Comparison of ENCODE assay signal across 8 mouse cellular contexts in genomic region chr4:125413833-125414719, GRCm38 (mm10).
DNase-seq lines count a peak whose midpoint lies in the region; ATAC-seq and TF ChIP-seq lines count a peak whose summit lies in the region.

No protein-coding gene starts in this region.

- peak; percentile 45 to 64 for DNase-seq in cerebellum, postnatal 10 days
- no peak for DNase-seq in cerebellum, adult 9-11 months
- peak; percentile 18 for DNase-seq in lung, embryonic 14.5 days
- DNase-seq in lung, postnatal 4 days, result no peak
- DNase-seq in retina, postnatal 1 day, result peak; percentile 39
- no peak for DNase-seq in spleen, adult 12 weeks (ENCODE audit: low spot score)
- DNase-seq in B cell, adult 2 months, result no peak

- no peaks in the 10 kb centered on the region for H3K36me3 ChIP-seq in lung, embryonic 14.5 days (ENCODE audit: insufficient read depth)
- no peaks in the 10 kb centered on the region for H3K36me3 ChIP-seq in hindbrain, embryonic 12.5 days

- no peaks in the 10 kb centered on the region for H3K4me1 ChIP-seq in lung, embryonic 14.5 days (ENCODE audit: insufficient read depth)
- peaks cover 32% of the 10 kb centered on the region for H3K4me1 ChIP-seq in hindbrain, embryonic 12.5 days

- H3K4me2 ChIP-seq in lung, embryonic 14.5 days, result no peak overlapping the region
- no peak overlapping the region for H3K4me2 ChIP-seq in hindbrain, embryonic 12.5 days (replicated peaks)

- 65% methylated on average over 7 of the region's 7 CpGs for WGBS in lung, embryonic 14.5 days
- WGBS in hindbrain, embryonic 12.5 days, result 76% methylated on average over 7 of the region's 7 CpGs

- H3K4me3 ChIP-seq in lung, embryonic 14.5 days (ENCODE audit: low read depth, low read length), result no peak overlapping the region
- no peak overlapping the region for H3K4me3 ChIP-seq in hindbrain, embryonic 12.5 days

- ATAC-seq in lung, embryonic 14.5 days (ENCODE audit: insufficient read depth), result peak; percentile 79; the same call in 1 of the 2 replicates
- ATAC-seq in hindbrain, embryonic 12.5 days (ENCODE audit: low FRiP score), result 0 out of 2 replicates have a peak, but pooled peaks have one; percentile 21

- H3K9me3 ChIP-seq in lung, embryonic 14.5 days (ENCODE audit: low read depth, low read length), result no peaks in the 10 kb centered on the region
- H3K9me3 ChIP-seq in hindbrain, embryonic 12.5 days (replicated peaks), result no peaks in the 10 kb centered on the region

- no peaks in the 10 kb centered on the region for H3K27me3 ChIP-seq in lung, embryonic 14.5 days (ENCODE audit: insufficient read depth, low read length)
- 0 out of 2 replicates have a peak, but pooled peaks cover 6% of the 10 kb centered on the region for H3K27me3 ChIP-seq in hindbrain, embryonic 12.5 days

- H3K9ac ChIP-seq in lung, embryonic 14.5 days, result no peak overlapping the region
- H3K9ac ChIP-seq in hindbrain, embryonic 12.5 days, result no peak overlapping the region

- no peak for TF ChIP-seq CTCF in lung, embryonic 14.5 days (IDR thresholded peaks at IDR 0.05; ENCODE audit: low read depth)

- no peak overlapping the region for H3K27ac ChIP-seq in lung, embryonic 14.5 days (ENCODE audit: low read depth)
- H3K27ac ChIP-seq in hindbrain, embryonic 12.5 days, result no peak overlapping the region

Comparison
In these comparisons a context has a peak if more than half of its experiments do, and no peak if none do; other contexts are left out.
1. DNase-seq: peak in cerebellum, postnatal 10 days (2 of 2), lung, embryonic 14.5 days (single experiment) and retina, postnatal 1 day (single experiment); none in cerebellum, adult 9-11 months (single experiment), lung, postnatal 4 days (0 of 2), spleen, adult 12 weeks (single experiment) and B cell, adult 2 months (0 of 2).